Mouse (Mus musculus): ENCODE results near the gene Rsl24d1.
"Not testable (repeated sequence)": the region's sequence is repeated elsewhere in the genome, so short reads cannot be mapped to it uniquely, and the experiment has no call there.

Rsl24d1 gene

DNA sequence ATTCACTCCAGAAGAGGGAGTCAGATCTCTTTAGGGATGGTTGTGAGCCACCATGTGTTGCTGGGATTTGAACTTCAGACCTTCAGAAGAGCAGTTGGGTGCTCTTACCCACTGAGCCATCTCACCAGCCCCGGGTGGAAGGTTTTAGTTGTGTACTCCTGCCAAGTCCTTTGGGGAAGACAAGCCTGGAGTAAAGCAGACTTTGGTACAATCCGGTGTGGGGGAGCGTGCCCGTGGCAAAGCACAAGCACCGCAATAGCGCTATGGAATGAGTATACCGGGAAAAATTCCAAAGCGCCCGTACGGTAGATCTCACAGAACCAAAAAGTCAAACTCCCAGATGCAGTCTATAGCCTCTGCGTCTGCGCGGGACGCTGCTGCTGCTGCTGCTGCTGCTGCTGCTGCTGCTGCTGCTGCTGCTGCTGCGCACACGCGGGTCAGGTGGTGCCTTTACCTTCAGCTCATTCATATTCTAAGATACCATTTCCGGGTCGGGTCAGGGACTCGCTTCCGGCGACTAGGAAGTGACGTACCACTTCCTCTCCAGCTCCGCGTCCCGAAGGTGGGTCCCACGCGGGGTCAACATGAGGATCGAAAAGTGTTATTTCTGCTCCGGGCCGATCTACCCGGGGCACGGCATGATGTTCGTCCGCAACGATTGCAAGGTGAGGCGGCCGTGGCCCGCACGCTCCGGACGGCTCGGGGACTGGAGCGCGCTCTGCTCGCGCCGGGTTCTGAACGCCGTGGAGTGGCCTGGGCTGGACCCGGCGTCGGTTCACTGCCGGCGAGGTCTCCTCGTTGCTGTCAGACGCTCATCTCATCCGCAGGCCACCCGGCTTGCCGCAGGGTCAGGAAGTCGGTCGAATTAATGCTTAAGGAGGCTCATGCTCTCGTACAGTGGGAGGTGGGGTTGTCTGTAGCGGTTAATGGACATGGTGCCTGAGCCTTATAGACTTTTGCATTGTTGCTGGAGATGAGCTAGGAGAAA is at the start of gene Rsl24d1:
Gene Rsl24d1, plus strand, starts transcription at position 508 of the 988 bp plus-strand sequence.
- DNase-seq (ENCODE audit: low spot score in 2 of 2) = peak; percentile 71 to 83

DNA sequence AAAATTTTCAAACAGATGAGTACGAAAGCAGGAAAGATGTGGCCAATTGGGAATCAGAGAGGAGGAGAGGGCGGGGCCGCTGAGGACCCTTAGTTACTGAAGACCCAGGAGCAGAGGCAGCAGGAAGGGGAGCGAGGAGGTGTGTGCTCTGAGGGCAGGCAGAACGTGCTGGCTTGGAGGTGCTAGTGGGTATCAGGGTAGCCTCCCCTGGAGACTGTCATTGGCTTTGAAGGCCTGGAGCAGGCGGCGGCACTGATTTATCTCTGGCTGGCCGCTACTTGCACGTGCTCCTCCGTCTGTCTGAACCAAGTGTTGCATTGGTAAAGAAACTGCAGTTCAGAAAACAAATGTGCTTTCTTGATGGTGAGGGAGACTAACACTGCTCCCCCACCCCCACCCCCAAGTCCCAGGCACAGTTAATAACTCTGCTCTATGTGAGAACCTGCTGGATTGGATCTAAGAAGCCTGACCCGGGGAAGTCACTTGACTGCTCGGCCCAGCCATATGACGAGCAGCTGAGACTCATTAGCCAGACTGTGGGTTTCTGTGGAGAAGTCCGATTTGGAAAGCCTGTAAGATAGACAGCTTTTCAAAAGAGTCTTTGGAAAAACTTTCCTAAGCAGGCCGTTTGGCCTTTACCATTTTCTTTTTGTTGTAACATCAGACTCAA is 49.5 kb upstream of the Rsl24d1 start:
- no peak for DNase-seq (ENCODE audit: low spot score in 2 of 2)

DNA sequence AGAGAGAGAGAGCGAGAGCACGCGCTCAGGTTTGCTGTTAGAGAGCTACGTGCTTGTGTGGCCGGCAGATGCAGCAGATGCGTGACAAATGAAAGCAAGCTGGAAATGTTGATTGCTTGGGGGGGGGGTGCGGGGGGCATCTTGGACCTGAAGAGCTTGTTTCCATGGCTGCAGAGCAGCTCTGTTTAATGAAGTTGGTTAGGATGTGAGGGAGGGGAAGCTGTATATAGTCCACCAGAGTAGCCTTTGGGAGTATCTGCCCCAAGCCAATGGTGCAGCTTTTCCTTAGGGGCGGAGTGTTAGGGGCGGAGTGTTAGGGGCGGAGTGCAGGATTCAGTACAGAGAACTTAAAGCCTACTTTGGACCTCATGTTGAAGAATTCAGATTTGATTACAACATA is 46.1 kb upstream of the Rsl24d1 start:
- no peak for DNase-seq (ENCODE audit: low spot score in 2 of 2)

DNA sequence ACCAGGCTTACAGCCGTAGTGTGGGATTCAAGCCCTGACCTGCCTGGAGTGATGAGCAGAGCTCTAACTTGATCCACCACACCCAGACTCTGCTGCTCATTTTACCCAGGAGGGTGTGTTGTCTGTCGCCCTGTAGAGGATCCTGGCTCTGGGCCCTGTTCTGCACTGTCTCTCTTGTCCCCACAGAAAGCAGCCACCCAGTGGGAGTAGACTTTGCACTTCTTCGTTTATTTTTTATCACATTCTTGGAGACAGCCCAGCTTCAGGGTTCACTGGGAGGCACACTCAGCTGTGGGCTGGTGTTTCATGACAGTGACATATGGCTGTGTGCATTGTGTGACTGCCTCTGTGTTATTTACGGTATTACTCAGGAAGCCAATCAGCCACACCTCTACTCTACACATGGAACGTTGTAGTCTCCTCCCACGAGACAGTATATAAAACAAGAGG is 45.0 kb upstream of the Rsl24d1 start:
- peak in 1 of 2 experiments; percentile 23 for DNase-seq (ENCODE audit: low spot score in 2 of 2)

DNA sequence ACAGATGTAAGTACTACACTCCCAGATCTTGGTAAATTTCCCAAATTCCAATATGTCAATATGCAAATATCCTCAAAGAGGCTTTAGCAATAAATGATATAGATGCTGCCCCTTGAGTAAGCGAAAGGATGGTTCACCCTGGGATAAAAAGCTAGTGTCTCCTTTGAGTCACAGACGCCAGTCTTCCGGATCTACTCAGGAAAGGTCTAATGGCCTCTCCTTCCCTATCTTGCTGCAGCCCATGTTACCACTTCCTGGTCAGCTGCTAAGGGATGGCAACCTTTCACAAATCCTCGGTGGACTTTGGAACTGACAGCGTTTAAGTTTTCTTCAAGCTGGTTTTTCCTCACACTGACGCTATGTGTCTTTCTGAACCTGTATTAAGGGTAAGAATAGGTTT is 44.5 kb upstream of the Rsl24d1 start:
- no peak for DNase-seq (ENCODE audit: low spot score in 2 of 2)

DNA sequence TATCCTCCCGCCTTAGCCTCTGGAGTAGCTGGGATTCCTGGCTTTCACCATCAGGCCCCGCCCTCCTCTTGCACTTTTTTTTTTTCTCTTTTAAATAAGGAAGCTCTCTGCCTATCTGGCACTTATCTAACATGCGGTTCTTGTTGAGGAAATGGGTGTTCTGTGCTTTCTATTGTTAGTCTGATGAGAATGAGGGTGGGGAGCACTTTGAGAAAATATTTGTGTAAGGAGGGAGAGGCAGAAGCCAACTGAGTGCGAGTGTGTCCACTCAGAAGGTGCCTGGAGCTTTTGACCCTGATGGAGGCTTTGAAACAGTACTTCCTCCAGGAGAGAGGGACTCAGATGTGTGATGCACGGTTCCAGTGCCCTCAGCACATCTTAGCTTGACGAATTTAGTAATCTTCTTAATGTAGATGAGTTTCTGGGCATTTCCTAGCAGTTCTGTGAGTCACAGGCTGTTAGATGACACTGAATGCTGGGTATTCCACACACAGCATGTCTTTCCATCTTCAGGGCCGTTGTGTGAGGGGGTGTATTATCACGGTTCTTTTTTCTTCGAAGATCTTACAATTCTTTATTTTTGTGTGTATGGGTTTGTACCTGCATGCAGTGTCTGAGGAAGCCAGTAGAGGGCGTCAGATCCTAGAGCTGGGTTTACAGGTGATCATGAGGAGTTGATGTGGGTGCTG is 42.1 kb upstream of the Rsl24d1 start:
- no peak for DNase-seq (ENCODE audit: low spot score in 2 of 2)

DNA sequence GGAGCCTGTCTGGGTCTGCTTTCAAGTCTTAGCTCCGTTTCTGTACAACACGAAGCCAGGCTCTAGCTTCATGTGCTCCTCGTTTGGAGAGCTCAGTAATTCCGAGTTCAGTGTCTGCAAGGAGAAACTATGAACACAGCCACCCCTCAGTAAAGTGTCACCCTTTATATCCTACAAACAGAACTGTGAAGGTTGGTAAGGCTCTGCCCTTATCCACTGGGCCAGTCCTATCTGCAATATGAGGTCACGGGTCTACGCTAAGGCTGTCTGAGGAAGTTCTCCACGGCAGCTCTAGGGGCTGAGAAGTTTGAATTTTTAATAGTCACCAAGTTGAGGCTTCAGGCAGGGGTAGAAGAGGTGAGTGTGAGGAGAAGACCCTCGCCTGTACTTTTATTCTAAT is 40.8 kb upstream of the Rsl24d1 start:
- DNase-seq (ENCODE audit: low spot score in 2 of 2) = no peak

DNA sequence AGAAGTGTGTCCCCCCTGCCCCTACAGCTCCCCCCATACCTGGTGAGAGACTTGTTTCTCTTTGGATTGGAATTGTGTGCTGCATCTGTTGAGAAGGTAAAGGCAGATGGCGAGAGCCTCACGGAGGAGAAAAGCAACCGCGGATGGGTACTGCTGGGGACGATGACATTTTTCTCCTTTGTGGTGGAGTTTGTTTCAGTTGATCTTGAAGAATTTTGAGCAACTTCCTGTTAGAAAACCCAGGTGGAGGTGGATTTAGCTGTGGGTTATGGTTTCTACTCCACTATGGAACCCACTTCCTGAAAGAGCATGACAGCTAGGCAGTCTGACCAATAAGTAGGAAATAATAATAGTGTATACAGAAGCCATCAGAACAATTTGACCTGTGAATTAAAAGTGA is 40.1 kb upstream of the Rsl24d1 start:
- no peak for DNase-seq (ENCODE audit: low spot score in 2 of 2)

DNA sequence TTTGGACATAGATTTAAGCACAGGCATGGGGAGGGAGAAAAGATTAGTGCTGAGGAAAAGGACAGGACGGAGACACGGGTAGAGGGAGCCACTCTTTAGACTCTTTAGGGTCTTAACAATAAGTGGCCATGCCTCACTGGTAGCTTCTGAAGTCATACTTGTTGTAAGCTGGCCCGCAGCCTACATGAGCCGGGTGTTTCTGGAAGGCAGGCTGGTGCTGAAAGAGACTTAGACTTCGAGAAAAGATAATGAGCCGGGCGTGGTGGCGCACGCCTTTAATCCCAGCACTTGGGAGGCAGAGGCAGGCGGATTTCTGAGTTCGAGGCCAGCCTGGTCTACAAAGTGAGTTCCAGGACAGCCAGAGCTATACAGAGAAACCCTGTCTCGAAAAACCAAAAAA is 33.9 kb upstream of the Rsl24d1 start:
- not testable (repeated sequence) for DNase-seq (ENCODE audit: low spot score in 2 of 2)

DNA sequence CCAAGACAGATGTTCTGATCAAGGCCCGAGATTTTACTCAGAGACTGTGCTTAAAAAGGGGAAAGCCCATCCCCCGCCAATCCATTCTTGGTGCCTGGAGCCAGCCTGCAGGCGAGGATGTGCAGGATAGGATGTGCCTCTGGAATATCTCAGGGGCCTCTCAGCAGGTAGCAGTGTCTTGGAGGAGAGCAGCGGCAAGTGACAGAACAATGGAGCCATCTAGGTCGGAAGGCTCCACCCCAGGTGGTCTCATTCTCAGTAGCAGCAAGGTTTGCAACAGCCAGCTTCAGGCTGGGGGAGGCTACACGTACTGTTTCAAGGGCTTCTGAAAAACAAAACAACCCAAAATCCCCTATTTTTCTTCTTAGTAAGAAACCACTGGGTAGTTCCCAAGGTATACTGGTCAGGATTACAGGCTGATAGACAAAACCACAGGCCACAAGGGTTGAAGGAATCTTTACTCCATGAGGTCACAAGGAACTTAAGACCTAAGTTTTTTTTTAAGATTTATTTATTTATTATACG is 33.4 kb upstream of the Rsl24d1 start:
- no peak for DNase-seq (ENCODE audit: low spot score in 2 of 2)

DNA sequence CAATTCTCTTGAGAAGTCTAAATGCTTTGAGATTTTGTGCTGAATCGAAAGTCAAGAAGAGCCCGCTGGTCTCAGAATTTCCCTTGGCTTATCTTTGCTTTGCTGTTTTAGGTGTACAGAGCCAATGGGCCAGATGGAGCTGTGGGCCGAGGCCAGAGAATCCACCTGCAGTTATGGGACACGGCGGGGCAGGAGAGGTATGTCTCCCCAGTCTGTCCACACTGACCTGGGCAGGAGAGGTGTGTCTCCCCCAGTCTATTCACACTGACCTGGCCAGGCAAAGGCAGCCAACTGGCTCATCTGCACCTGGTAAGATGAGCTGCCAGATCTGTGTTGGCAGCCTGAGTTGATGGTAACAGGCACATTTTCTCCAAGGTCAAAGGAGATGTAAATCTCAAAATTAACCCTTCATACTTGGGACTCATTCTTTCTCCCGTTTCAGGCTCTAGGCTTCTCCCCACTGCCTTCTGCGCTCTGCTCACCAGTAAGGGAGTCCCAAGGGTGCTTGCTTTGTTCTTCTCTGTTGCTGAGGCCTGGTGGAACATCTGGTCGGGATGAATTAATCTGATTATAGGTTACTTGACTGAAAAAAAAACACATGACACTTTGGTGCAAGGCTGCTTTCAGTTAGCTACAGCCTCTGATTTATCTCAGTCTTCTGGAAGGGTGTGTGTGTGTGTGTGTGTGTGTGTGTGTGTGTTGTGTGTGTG is 30.8 kb upstream of the Rsl24d1 start:
- DNase-seq (ENCODE audit: low spot score in 2 of 2) = no peak

DNA sequence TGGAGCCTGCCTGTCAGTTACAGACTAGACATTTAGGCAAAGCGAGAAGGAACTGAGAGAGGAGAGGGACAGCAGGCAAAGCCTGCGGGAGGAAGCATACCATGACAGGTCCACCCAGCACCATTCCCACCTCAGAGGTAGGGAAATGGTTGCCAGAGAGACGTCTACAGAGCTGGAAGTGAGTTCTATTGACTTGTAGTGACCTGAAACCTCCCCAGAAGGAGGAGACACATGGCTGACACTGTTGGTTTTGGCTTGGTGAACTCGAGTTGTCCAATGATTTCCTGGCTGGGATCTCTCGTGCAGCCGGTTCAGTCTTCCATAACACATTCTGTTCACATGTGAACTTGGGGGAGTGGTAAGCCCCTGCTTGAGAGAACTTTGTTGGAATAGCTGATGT is 29.3 kb upstream of the Rsl24d1 start:
- DNase-seq (ENCODE audit: low spot score in 2 of 2) = no peak

DNA sequence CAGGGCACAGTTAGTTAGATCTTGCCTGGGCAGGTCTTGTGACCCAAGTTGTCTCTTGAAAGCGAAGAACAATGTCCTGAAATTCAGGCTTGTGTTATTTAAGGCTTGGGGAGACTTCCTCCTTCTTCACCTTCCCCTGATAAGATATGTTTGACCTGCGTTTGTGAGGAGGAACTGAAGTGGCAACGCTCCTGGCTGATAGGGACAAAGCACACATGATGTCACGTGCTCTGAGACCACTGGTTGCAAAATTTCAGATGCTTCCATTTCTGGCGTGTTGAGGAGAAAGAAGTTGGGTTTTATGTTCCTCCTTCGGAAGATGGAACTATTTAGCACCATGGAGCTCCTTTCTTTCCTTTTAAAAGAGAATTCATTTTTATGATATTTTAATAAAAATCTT is 27.4 kb upstream of the Rsl24d1 start:
- DNase-seq (ENCODE audit: low spot score in 2 of 2) = peak in 1 of 2 experiments; percentile 20

DNA sequence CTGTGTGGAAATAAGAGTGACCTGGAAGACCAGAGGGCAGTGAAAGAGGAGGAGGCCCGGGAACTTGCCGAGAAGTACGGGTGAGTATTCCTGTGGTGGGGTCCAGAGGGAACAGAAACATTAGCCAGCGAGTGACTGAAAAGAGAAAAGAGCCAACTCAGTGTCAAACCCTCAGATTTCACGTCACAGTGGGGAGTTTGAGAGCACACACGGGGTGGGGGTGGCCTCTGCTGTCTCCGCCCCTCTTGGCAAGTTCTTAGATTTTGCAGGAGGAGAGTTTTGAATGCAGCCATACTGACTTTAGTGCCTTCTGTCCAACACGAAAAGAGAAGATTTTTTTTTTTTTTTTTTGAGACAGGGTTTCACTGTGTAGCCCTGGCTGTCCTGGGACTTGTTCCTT is 26.1 kb upstream of the Rsl24d1 start:
- DNase-seq (ENCODE audit: low spot score in 2 of 2) = no peak

DNA sequence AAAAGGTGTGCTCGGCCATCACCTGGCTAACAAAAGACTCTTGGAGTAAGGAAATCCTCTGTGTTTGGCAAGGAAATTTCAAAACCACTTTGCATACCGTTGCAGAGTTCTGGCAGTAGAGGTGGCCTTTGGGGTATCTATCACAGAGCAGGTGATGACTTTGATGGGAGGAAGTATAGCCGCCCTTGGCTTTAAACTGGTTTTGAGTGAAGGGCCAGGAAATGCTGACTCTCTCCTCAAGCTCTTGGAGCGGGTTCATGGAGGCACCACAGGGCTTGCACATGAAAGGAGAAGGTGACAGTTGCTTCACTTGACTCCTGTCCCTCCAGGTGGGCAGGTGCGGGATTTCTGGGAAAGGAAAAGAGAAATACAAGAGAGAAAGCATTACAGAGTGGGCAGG is 25.6 kb upstream of the Rsl24d1 start:
- no peak for DNase-seq (ENCODE audit: low spot score in 2 of 2)

DNA sequence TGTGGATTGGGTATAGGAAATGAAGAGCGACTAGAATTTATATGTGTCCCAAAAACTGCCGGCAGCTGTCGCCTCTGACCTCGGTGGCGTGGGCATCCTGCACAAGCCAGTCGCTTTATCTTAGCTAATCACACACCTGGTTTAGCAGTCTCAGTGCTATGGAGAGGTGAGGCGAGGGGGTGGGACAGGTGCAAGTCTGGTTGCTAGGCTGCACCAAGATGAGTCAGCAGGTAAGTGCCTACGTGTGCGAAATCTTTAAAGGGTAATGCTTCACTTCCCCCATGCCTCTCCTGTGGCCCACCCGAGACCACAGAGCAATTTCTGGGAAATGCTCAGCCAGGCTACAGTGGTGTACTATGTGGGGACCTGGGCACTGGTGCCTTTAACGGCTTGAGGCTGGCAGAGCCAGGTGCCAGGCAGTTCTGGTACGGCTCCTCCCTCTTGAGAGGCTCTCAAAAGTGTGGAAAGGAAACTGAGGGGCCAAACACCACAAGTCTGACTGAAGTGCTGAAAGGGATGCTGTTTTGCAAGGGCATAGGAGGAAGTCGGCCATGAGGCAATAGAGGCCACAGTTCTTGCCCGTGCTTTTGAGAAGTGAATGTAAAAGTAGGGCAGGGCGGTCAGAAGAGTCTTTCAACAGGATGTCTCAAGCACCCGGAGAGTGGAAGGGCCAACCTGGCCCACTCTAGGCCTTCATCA is 23.9 kb upstream of the Rsl24d1 start:
- peak in 1 of 2 experiments; percentile 30 for DNase-seq (ENCODE audit: low spot score in 2 of 2)

DNA sequence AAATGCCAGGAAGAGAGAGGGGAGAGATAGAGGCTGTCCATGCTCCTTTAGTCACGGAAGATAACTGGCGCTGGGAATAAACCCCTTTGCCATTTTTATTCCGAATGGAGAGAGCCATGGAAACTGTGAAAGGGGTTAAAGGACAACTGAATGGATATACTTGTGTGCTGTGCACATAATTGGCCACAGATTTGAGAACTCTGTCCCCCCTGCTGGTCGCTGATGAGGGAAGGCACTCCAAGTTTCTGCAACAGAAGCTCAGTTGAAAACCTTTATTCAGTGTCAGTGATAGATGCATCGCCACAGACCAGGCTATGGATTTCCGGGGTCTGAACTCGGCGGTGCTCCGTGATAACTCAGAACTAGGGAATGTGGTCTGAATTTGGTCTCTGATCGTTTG is 23.1 kb upstream of the Rsl24d1 start:
- no peak for DNase-seq (ENCODE audit: low spot score in 2 of 2)

DNA sequence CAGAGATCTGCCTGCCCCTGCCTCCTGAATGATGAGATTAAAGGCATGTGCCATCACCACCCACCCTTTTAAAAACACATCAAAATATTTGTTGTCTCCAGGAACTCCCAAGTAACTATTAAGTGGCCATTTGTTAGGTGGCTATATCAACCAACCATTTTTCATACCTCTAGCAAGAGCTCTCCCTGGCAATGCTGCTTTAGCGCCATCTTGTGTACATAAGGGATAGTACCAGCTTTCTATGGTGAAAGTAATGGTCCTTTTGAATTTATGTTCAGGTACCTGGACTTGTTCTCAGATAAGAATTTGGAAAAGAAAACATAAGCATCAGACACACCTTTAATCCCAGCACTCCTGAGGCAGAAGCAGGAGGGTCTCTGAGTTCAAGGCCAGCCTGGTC is 21.5 kb upstream of the Rsl24d1 start:
- no peak for DNase-seq (ENCODE audit: low spot score in 2 of 2)

DNA sequence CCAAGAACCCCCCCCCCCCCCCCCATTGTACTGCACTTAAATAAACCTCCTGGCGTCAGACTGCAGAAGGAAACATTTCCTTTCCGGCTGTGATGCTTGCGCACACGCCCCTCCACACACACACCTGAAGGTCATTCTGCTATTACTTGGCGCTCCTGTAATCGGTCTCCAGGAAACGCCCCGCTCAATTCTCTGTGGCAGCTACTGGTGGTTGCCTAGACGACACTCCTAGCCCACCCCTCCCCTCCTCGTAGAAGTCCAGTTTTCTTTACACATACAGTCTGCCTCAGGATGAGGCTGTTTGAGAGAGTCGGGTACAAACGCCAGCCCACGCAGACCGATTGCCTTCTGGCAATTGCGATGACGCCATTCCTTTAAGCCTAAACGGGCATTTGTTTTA is 18.6 kb upstream of the Rsl24d1 start:
- no peak for DNase-seq (ENCODE audit: low spot score in 2 of 2)

DNA sequence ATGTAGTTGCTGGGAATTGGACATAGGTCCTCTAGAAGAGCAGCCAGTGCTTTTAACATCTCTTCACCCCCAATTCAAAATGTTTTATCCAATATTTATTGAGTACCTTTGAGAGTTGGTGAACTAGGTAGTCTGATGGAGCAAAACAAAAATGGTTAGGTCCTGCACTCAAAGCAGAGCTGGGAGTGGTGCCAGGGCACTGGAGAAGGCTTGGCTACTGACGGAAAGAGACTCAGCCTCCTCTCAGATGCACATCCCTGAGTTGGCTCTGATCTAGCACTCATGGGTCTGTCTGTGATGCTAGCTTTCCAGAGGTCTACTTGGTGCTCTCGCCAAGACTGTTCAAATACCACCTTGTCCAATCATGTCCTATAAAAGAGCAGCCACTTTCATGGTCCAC is 15.3 kb upstream of the Rsl24d1 start:
- DNase-seq (ENCODE audit: low spot score in 2 of 2) = no peak

DNA sequence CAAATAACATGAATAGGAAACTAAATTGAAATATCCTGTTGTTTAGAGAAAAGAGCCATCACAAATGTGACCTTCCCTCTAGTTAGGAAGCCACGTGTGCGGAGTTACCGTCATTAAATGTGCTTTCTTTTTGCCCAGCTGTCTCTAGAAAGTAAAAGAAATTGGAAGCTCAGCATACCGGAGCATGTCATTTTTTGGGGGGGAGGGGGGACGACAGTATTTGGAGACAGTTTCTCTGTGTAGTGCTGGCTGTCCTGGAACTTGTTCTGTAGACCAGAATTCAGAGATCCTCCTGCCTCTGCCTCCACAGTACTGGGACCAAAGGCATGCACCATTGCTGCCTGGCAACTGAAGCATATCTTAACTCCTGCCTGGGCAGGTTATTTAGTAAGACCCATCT is 11.7 kb upstream of the Rsl24d1 start, which contains the start of gene Khdc3:
Gene Khdc3, plus strand, starts transcription at position 301 of the 400 bp plus-strand sequence.
- no peak for DNase-seq (ENCODE audit: low spot score in 2 of 2)
